Mouse (Mus musculus) spleen, adult 10 weeks (tissue): ENCODE data around the gene Olfr630. TPM values are rescaled to one million over a fixed set of nuclear protein-coding genes. Genes with fewer than 3 reads are reported as not detected.

Experiments used
- polyA plus RNA-seq: library from polyadenylated mRNA; stranded (reverse); fragments of 350-450 nt; fragmentation: Illumina TruSeq; extraction: RNeasy Lipid Tissue Mini Kit (QIAGEN cat#74804); gene quantifications from one replicate; pipeline ENCODE4 v1.2.3, GENCODE M21; 2015; ENCODE audit warnings: low replicate concordance; ENCODE audit not compliant: insufficient read depth

The Olfr630 gene
- polyA plus RNA-seq, result not detected

DNA sequence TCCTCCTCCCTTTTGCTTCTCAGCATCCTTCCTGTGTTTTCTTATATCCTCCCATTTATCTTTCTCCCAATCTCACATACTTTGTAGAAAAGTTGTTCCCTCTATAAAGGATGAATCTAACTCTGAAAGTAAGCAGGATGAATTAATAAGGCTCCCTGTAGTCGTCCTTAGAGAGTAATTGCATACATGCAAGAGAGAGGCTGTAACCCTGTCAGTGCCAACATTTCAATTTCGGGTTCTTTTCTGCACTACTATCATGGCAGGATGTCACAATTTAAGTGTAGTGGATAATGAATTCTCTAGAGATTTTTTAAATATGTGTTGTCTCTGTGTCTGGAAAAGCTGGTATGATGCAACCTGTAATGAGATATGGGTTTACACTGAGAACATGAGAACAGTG lies at the start of gene Olfr630:
Gene Olfr630, minus strand, starts transcription at position 101 of the 400 bp plus-strand sequence.

DNA sequence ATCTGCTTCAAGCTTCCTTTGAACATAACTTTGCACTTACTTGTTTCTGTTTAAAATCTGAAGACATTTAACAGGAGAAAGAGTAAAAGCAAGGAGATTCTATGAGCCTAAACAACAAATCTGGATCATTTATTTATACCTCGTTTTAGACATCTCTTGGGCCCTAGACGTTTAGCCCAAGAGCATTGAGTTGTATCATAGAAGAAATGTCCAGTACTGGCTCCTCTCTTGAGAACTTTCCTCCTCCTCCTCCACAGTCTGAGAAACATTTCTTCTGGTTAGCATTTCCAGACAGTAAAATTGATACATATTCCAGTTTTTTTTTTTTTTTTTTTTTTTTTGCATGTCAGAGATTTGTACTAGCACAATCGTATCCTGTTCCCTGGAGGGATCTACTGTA lies 34.6 kb upstream of the Olfr630 start, which contains the start of gene Olfr67:
Gene Olfr67, minus strand, starts transcription at position 101 of the 400 bp plus-strand sequence.

DNA sequence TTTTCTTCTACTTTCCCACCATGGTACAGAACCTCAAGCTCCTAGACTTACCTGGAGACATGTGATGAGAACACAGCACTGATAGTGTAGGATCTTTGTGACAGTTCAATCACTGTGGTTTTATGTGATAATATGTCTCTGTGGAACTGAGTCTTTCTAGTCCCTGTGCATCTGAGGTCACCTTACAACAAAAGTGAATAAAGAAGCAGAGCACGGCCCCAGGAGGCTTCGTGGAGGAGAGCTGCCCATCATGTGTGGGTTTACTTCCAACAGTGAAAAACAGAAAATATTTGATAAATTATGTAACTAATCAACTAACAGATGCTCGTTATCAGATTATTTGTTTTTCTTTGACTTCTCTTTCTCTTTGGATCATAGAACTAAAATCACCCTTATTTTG lies 22.5 kb upstream of the Olfr630 start, which contains the start of gene Olfr68:
Gene Olfr68, minus strand, starts transcription at position 101 of the 400 bp plus-strand sequence.

DNA sequence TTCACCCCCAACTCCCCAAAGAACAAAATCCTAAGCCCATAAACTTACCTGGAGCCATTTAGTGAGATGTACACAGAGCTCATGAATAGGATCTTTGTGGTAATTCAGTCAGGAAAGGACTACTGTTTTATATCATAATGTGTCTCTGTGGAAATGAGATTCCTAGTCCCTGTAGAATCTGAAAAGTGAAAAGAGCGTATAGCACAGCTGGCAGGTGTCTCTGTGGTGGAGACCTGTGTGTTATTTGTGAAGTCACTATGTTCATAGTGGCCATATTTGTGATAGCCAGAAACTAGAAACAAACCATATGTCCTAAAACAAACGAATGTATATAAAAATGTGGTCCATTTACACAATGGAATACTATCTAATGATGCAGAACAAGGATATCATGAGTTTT lies 14.4 kb upstream of the Olfr630 start, which contains the start of gene Olfr69:
Gene Olfr69, minus strand, starts transcription at position 101 of the 400 bp plus-strand sequence.

GRCm38 (mm10) chr7:103744843-103745242 lies 12.3 kb downstream of the Olfr630 start, which contains the start of gene Olfr629:
TSS of gene Olfr629 (minus strand) at chr7:103744943.

DNA sequence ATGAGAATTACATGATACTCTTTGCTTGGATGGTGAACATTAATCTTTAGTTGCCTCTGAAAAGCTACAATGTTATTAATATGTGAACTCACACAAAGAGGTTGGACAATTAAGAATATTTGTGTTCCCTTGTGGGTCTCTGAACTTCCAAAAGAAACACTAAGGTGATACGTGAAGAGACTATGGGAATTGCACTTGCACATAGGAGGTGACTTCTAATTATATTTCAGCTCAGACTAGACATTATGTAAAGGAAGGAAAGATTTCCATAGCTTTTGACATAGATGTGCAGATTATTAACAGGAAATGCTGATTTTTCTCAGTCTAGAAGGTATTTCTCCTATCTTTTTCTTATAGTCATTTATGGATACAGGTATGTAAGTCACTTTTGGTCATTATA lies 27.1 kb downstream of the Olfr630 start, which contains the start of gene Olfr628:
Gene Olfr628, plus strand, starts transcription at position 301 of the 400 bp plus-strand sequence.

DNA sequence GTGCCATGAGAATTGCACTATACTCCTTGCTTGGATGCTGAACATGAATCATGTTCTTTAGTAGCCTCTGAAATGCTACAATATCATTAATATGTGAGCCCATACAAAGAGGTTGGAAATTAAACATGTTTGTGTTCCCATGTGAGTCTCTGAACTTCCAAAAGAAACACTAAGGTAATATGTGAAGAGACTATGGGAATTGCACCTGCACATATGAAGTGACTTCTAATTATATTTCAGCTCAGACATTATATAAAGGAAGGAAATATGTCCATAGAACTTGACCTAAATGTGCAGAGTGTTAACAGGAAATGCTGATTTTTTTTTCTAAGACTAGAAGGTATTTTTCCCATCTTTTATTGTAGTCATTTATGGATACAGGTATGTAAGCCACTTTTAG lies 42.8 kb downstream of the Olfr630 start, which contains the start of gene Olfr243:
Gene Olfr243, plus strand, starts transcription at position 301 of the 400 bp plus-strand sequence.

Other genes with a start within 250 kb of the Olfr630 start
- gene Olfr610, start 245.2 kb downstream of the Olfr630 start, polyA plus RNA-seq, result not detected
- gene Olfr611, start 236.5 kb downstream of the Olfr630 start, polyA plus RNA-seq, result not detected
- gene Olfr612, start 214.6 kb downstream of the Olfr630 start, polyA plus RNA-seq, result not detected
- gene Olfr613, start 209.3 kb downstream of the Olfr630 start, polyA plus RNA-seq, result not detected
- gene Olfr615, start 201.3 kb downstream of the Olfr630 start, polyA plus RNA-seq, result not detected
- gene Olfr616, start 188.2 kb downstream of the Olfr630 start, polyA plus RNA-seq, result not detected
- not detected for gene Olfr617, start 184.3 kb downstream of the Olfr630 start, polyA plus RNA-seq
- not detected for gene Olfr618, start 167.2 kb downstream of the Olfr630 start, polyA plus RNA-seq
- gene Olfr619, start 156.8 kb downstream of the Olfr630 start, polyA plus RNA-seq, result not detected
- gene Olfr620, start 144.8 kb downstream of the Olfr630 start, polyA plus RNA-seq, result not detected
- not detected for gene Olfr622, start 114.6 kb downstream of the Olfr630 start, polyA plus RNA-seq
- not detected for gene Olfr623, start 93.6 kb downstream of the Olfr630 start, polyA plus RNA-seq
- gene Olfr624, start 86.1 kb downstream of the Olfr630 start, polyA plus RNA-seq, result 0.14 TPM
- gene Olfr625-ps1, start 74.6 kb downstream of the Olfr630 start, polyA plus RNA-seq, result not detected
- gene Olfr243, start 42.7 kb downstream of the Olfr630 start, polyA plus RNA-seq, result not detected
- not detected for gene Olfr628, start 27.0 kb downstream of the Olfr630 start, polyA plus RNA-seq
- not detected for gene Olfr629, start 12.4 kb downstream of the Olfr630 start, polyA plus RNA-seq
- not detected for gene Olfr69, start 14.3 kb upstream of the Olfr630 start, polyA plus RNA-seq
- gene Olfr68, start 22.4 kb upstream of the Olfr630 start, polyA plus RNA-seq, result not detected
- gene Olfr67, start 34.5 kb upstream of the Olfr630 start, polyA plus RNA-seq, result not detected
- gene Hbb-bt, start 56.7 kb upstream of the Olfr630 start, polyA plus RNA-seq, result 4,439 TPM
- 24,371 TPM for gene Hbb-bs, start 70.8 kb upstream of the Olfr630 start, polyA plus RNA-seq
- not detected for gene Hbb-bh2, start 83.2 kb upstream of the Olfr630 start, polyA plus RNA-seq
- gene Hbb-bh1, start 85.8 kb upstream of the Olfr630 start, polyA plus RNA-seq, result 0.80 TPM
- not detected for gene Hbb-y, start 95.9 kb upstream of the Olfr630 start, polyA plus RNA-seq
- gene Olfr66, start 128.9 kb upstream of the Olfr630 start, polyA plus RNA-seq, result not detected
- not detected for gene Olfr64, start 137.2 kb upstream of the Olfr630 start, polyA plus RNA-seq
- not detected for gene Olfr65, start 146.2 kb upstream of the Olfr630 start, polyA plus RNA-seq
- gene Olfr631, start 171.5 kb upstream of the Olfr630 start, polyA plus RNA-seq, result not detected
- gene Olfr632, start 177.0 kb upstream of the Olfr630 start, polyA plus RNA-seq, result not detected
- gene Olfr633, start 187.1 kb upstream of the Olfr630 start, polyA plus RNA-seq, result not detected
- not detected for gene Olfr635, start 213.8 kb upstream of the Olfr630 start, polyA plus RNA-seq
- gene Olfr638, start 241.4 kb upstream of the Olfr630 start, polyA plus RNA-seq, result not detected